Mouse (Mus musculus): Measurements from ENCODE around the gene Ccn5.

Ccn5 gene

GRCm38 (mm10) chr2:163853461-163853901 lies 32.8 kb downstream of the Ccn5 start, which contains the start of gene Kcnk15:
TSS of gene Kcnk15 (plus strand) at chr2:163853651.
- DNase-seq (ENCODE audit: low spot score), result no peak

- DNase-seq (ENCODE audit: low spot score), result no peak
Observed at GRCm38 (mm10) chr2:163857233-163857632, 36.6 kb downstream of the Ccn5 start.

GRCm38 (mm10) chr2:163858254-163858947 lies 37.7 kb downstream of the Ccn5 start:
- peak; percentile 58 for DNase-seq (ENCODE audit: low spot score)

GRCm38 (mm10) chr2:163865311-163865710 lies 44.6 kb downstream of the Ccn5 start:
- DNase-seq (ENCODE audit: low spot score), result no peak

- no peak for DNase-seq (ENCODE audit: low spot score)
Observed at GRCm38 (mm10) chr2:163866061-163866460, 45.4 kb downstream of the Ccn5 start.

GRCm38 (mm10) chr2:163869783-163870182 lies 49.1 kb downstream of the Ccn5 start:
- no peak for DNase-seq (ENCODE audit: low spot score)

- no peak for DNase-seq (ENCODE audit: low spot score)
Observed at GRCm38 (mm10) chr2:163871266-163871665, 50.6 kb downstream of the Ccn5 start.

GRCm38 (mm10) chr2:163871906-163872305 lies 51.2 kb downstream of the Ccn5 start:
- DNase-seq (ENCODE audit: low spot score), result no peak

GRCm38 (mm10) chr2:163874877-163875276 lies 54.2 kb downstream of the Ccn5 start:
- no peak for DNase-seq (ENCODE audit: low spot score)

GRCm38 (mm10) chr2:163875484-163875883 lies 54.8 kb downstream of the Ccn5 start:
- DNase-seq (ENCODE audit: low spot score), result peak; percentile 47

- no peak for DNase-seq (ENCODE audit: low spot score)
Observed at GRCm38 (mm10) chr2:163876830-163877498, 56.3 kb downstream of the Ccn5 start.

GRCm38 (mm10) chr2:163880891-163881290 lies 60.2 kb downstream of the Ccn5 start:
- DNase-seq (ENCODE audit: low spot score), result peak; percentile 72
